Mouse (Mus musculus): ENCODE measurements at regions not wholly inside any gene's neighbourhood (a gene's known extent, or its start where the extent isn't known, plus 50 kb on each side); places are given as distances from the start of the nearest gene placed in this dataset.

DNA sequence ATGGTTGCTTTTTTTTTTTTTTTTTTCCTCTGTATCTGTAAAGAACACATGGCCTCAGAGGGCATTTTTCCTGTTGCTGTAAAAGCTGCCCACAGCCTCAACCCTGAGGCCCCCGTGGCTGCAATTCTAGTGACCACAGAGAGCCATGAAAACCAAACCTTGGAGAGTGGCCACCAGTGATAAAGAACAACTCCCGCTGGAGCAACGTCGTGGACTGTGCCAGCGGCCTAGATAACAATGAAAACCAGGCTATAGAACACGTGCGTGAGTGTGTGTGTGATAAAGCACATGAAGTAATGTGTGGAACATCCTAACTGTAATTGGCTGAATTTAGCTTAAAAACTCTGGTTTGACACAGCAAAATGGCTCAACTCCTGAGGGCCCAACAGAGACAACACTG is 392.9 kb upstream of the Igfbp3 start:
- ATAC-seq (replicated peaks; ENCODE audit: insufficient number of reproducible peaks, low FRiP score, low TSS enrichment): peak; percentile 65; the same call in 1 of the 2 replicates
- Histone ChIP-seq H3K36me3 (ENCODE audit: control insufficient read depth, insufficient read depth, low read length) (no peaks in the 10 kb centered on the region), H3K4me1 (ENCODE audit: control insufficient read depth, insufficient read depth, low read length) (no peaks in the 10 kb centered on the region), H3K4me3 (ENCODE audit: low read depth, low read length) (no peak overlapping the region), H3K27me3 (ENCODE audit: control insufficient read depth, insufficient read depth, low read length) (no peaks in the 10 kb centered on the region), H3K9ac (ENCODE audit: low read depth, low read length) (no peak overlapping the region), H3K9me3 (replicated peaks; ENCODE audit: control insufficient read depth, low read length) (no peaks in the 10 kb centered on the region), H3K4me2 (no peak overlapping the region), H3K27ac (ENCODE audit: low read depth, low read length) (no peak overlapping the region)
- WGBS (ENCODE audit: insufficient replicate concordance): 55% methylated on average over 7 of the region's 7 CpGs

GRCm38 (mm10) chr11:7592010-7592409 is 378.3 kb upstream of the Igfbp3 start:
- H3K9me3 ChIP-seq (replicated peaks; ENCODE audit: control insufficient read depth, low read length): no peaks in the 10 kb centered on the region
- WGBS (ENCODE audit: insufficient replicate concordance): 72% methylated on average over 4 of the region's 4 CpGs
- no peaks in the 10 kb centered on the region for H3K27me3 ChIP-seq (ENCODE audit: control insufficient read depth, insufficient read depth, low read length)
- no peak overlapping the region for H3K27ac ChIP-seq (ENCODE audit: low read depth, low read length)
- H3K4me3 ChIP-seq (ENCODE audit: low read depth, low read length): no peak overlapping the region
- ATAC-seq (replicated peaks; ENCODE audit: insufficient number of reproducible peaks, low FRiP score, low TSS enrichment): no peak
- H3K9ac ChIP-seq (ENCODE audit: low read depth, low read length): no peak overlapping the region
- no peaks in the 10 kb centered on the region for H3K36me3 ChIP-seq (ENCODE audit: control insufficient read depth, insufficient read depth, low read length)
- no peak overlapping the region for H3K4me2 ChIP-seq
- H3K4me1 ChIP-seq (ENCODE audit: control insufficient read depth, insufficient read depth, low read length): no peaks in the 10 kb centered on the region

GRCm38 (mm10) chr11:7583296-7583695 is 369.6 kb upstream of the Igfbp3 start:
- no peak overlapping the region for H3K4me2 ChIP-seq
- no peaks in the 10 kb centered on the region for H3K27me3 ChIP-seq (ENCODE audit: control insufficient read depth, insufficient read depth, low read length)
- 79% methylated on average over 2 of the region's 2 CpGs for WGBS (ENCODE audit: insufficient replicate concordance)
- ATAC-seq (replicated peaks; ENCODE audit: insufficient number of reproducible peaks, low FRiP score, low TSS enrichment): no peak
- no peak overlapping the region for H3K9ac ChIP-seq (ENCODE audit: low read depth, low read length)
- H3K9me3 ChIP-seq (replicated peaks; ENCODE audit: control insufficient read depth, low read length): no peaks in the 10 kb centered on the region
- no peak overlapping the region for H3K27ac ChIP-seq (ENCODE audit: low read depth, low read length)
- H3K4me1 ChIP-seq (ENCODE audit: control insufficient read depth, insufficient read depth, low read length): no peaks in the 10 kb centered on the region
- H3K4me3 ChIP-seq (ENCODE audit: low read depth, low read length): no peak overlapping the region
- H3K36me3 ChIP-seq (ENCODE audit: control insufficient read depth, insufficient read depth, low read length): no peaks in the 10 kb centered on the region

DNA sequence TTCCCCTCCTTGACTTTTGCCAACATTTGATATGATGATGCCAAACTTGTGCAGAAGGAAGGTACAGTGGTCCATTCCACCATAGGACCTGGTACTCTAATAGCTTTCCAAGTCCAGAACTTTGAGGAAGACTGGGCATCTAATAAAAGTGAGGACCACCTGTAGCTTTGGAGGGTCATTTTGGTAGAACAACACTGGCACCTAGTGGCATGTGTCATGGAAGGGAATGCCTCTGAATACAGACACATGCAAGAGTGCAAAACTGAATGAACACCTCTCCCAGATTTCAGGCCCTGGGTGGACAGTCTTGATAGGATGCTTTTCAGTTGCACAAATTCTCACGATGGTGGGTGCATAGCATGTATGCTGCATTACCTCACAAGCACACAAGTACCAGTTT is 354.8 kb upstream of the Igfbp3 start:
- Histone ChIP-seq H3K36me3 (ENCODE audit: control insufficient read depth, insufficient read depth, low read length) (no peaks in the 10 kb centered on the region), H3K9ac (ENCODE audit: low read depth, low read length) (no peak overlapping the region), H3K4me2 (no peak overlapping the region), H3K4me3 (ENCODE audit: low read depth, low read length) (no peak overlapping the region), H3K9me3 (replicated peaks; ENCODE audit: control insufficient read depth, low read length) (no peaks in the 10 kb centered on the region), H3K27ac (ENCODE audit: low read depth, low read length) (no peak overlapping the region), H3K27me3 (ENCODE audit: control insufficient read depth, insufficient read depth, low read length) (no peaks in the 10 kb centered on the region), H3K4me1 (ENCODE audit: control insufficient read depth, insufficient read depth, low read length) (no peaks in the 10 kb centered on the region)
- WGBS (ENCODE audit: insufficient replicate concordance): 47% methylated on average over 1 of the region's 1 CpGs
- ATAC-seq (replicated peaks; ENCODE audit: insufficient number of reproducible peaks, low FRiP score, low TSS enrichment): no peak

GRCm38 (mm10) chr11:7562029-7562428 is 348.3 kb upstream of the Igfbp3 start:
- Histone ChIP-seq H3K4me1 (ENCODE audit: control insufficient read depth, insufficient read depth, low read length) (no peaks in the 10 kb centered on the region), H3K4me2 (no peak overlapping the region), H3K27me3 (ENCODE audit: control insufficient read depth, insufficient read depth, low read length) (no peaks in the 10 kb centered on the region), H3K9me3 (replicated peaks; ENCODE audit: control insufficient read depth, low read length) (no peaks in the 10 kb centered on the region), H3K9ac (ENCODE audit: low read depth, low read length) (no peak overlapping the region), H3K36me3 (ENCODE audit: control insufficient read depth, insufficient read depth, low read length) (no peaks in the 10 kb centered on the region), H3K4me3 (ENCODE audit: low read depth, low read length) (no peak overlapping the region), H3K27ac (ENCODE audit: low read depth, low read length) (no peak overlapping the region)
- WGBS (ENCODE audit: insufficient replicate concordance): 32% methylated on average over 2 of the region's 2 CpGs
- ATAC-seq (replicated peaks; ENCODE audit: insufficient number of reproducible peaks, low FRiP score, low TSS enrichment): no peak

DNA sequence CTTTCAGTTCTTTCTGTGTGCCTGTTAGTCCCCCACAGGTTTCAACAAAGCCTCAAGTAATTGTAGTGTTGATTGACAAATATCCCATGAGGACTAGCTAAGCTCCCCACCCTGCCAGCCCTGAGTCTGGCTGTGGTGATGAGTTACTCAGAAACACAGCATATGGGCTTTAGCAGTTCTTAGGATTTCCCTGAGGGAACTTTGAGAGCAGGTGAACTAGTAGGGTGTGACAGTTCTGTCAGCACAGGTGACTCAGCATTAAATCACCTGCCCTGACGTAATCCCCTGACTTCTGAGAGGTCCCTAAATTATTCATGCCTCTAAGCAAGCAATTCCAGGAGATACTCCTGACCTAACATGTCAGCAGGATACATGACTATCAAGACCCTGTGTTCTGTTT is 347.7 kb upstream of the Igfbp3 start:
- WGBS (ENCODE audit: insufficient replicate concordance): 50% methylated on average over 1 of the region's 1 CpGs
- Histone ChIP-seq H3K27ac (ENCODE audit: low read depth, low read length) (no peak overlapping the region), H3K27me3 (ENCODE audit: control insufficient read depth, insufficient read depth, low read length) (no peaks in the 10 kb centered on the region), H3K9ac (ENCODE audit: low read depth, low read length) (no peak overlapping the region), H3K4me1 (ENCODE audit: control insufficient read depth, insufficient read depth, low read length) (no peaks in the 10 kb centered on the region), H3K4me2 (no peak overlapping the region), H3K36me3 (ENCODE audit: control insufficient read depth, insufficient read depth, low read length) (no peaks in the 10 kb centered on the region), H3K9me3 (replicated peaks; ENCODE audit: control insufficient read depth, low read length) (no peaks in the 10 kb centered on the region), H3K4me3 (ENCODE audit: low read depth, low read length) (no peak overlapping the region)
- no peak for ATAC-seq (replicated peaks; ENCODE audit: insufficient number of reproducible peaks, low FRiP score, low TSS enrichment)

DNA sequence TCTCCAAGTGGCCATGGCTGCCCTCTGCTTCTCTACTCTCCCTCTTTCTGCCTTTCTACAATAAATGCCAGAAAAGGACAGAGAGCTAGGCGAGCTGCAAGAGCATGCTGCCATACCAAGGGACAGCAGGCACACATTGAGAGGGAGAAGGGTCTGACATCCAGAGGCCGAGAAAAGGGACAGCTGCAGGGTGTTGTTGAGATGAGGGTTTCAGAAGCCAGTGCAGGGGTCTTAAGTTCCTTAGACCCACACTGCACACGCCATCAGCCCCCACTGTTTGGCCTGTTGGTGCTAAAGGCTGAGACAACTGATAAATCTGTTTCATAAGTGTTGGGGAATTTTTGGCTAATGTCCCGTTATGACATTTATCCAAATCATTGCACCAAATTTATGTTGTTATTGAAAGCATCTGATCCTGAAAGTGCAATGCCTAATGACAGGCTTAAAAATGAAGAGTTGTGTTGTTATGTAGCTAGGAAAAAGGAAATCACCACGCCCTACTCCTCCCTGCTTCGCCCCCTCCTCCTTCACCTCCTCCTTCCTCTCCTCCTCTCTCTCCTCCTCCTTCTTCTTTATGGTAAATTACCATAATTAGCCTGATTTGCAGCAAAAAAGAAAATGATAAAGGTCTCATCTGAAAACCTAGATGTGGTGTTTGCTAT is 342.0 kb upstream of the Igfbp3 start:
- H3K4me2 ChIP-seq: no peak overlapping the region
- H3K27me3 ChIP-seq (ENCODE audit: control insufficient read depth, insufficient read depth, low read length): no peaks in the 10 kb centered on the region
- H3K9ac ChIP-seq (ENCODE audit: low read depth, low read length): no peak overlapping the region
- H3K36me3 ChIP-seq (ENCODE audit: control insufficient read depth, insufficient read depth, low read length): no peaks in the 10 kb centered on the region
- WGBS (ENCODE audit: insufficient replicate concordance): 69% methylated on average over 6 of the region's 6 CpGs
- H3K4me3 ChIP-seq (ENCODE audit: low read depth, low read length): no peak overlapping the region
- H3K4me1 ChIP-seq (ENCODE audit: control insufficient read depth, insufficient read depth, low read length): no peaks in the 10 kb centered on the region
- no peaks in the 10 kb centered on the region for H3K9me3 ChIP-seq (replicated peaks; ENCODE audit: control insufficient read depth, low read length)
- no peak overlapping the region for H3K27ac ChIP-seq (ENCODE audit: low read depth, low read length)
- no peak for ATAC-seq (replicated peaks; ENCODE audit: insufficient number of reproducible peaks, low FRiP score, low TSS enrichment)

DNA sequence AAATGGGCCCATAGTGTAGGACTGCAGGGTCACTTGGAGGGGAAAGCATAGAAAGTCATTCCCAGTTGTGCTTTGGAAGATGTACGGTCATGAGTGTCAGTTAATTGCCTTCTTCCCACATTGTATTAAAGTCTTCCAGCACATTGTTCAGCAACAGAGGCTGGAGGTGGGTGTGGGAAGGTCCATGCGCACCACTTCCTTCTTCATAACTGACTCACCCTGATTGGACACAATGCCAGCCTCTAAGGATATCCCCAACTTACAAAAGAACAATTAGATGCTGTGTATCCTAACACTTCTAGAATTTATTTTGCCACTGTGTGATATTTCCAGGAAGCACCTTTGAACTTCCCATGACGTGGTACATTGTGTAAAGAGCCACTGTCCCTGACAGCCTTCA is 338.4 kb upstream of the Igfbp3 start:
- no peaks in the 10 kb centered on the region for H3K9me3 ChIP-seq (replicated peaks; ENCODE audit: control insufficient read depth, low read length)
- ATAC-seq (replicated peaks; ENCODE audit: insufficient number of reproducible peaks, low FRiP score, low TSS enrichment): no peak
- no peaks in the 10 kb centered on the region for H3K36me3 ChIP-seq (ENCODE audit: control insufficient read depth, insufficient read depth, low read length)
- H3K4me1 ChIP-seq (ENCODE audit: control insufficient read depth, insufficient read depth, low read length): no peaks in the 10 kb centered on the region
- 71% methylated on average over 3 of the region's 3 CpGs for WGBS (ENCODE audit: insufficient replicate concordance)
- no peak overlapping the region for H3K4me2 ChIP-seq
- H3K9ac ChIP-seq (ENCODE audit: low read depth, low read length): no peak overlapping the region
- H3K27ac ChIP-seq (ENCODE audit: low read depth, low read length): no peak overlapping the region
- H3K27me3 ChIP-seq (ENCODE audit: control insufficient read depth, insufficient read depth, low read length): no peaks in the 10 kb centered on the region
- H3K4me3 ChIP-seq (ENCODE audit: low read depth, low read length): no peak overlapping the region

- Histone ChIP-seq H3K27me3 (ENCODE audit: control insufficient read depth, insufficient read depth, low read length) (no peaks in the 10 kb centered on the region), H3K9ac (ENCODE audit: low read depth, low read length) (no peak overlapping the region), H3K36me3 (ENCODE audit: control insufficient read depth, insufficient read depth, low read length) (no peaks in the 10 kb centered on the region), H3K27ac (ENCODE audit: low read depth, low read length) (no peak overlapping the region), H3K4me2 (no peak overlapping the region), H3K9me3 (replicated peaks; ENCODE audit: control insufficient read depth, low read length) (no peaks in the 10 kb centered on the region), H3K4me3 (ENCODE audit: low read depth, low read length) (no peak overlapping the region), H3K4me1 (ENCODE audit: control insufficient read depth, insufficient read depth, low read length) (no peaks in the 10 kb centered on the region)
- no peak for ATAC-seq (replicated peaks; ENCODE audit: insufficient number of reproducible peaks, low FRiP score, low TSS enrichment)
- 57% methylated on average over 2 of the region's 2 CpGs for WGBS (ENCODE audit: insufficient replicate concordance)
Measured at GRCm38 (mm10) chr11:7547796-7548195, 334.1 kb upstream of the Igfbp3 start.

All from heart, embryonic 11.5 days (tissue).